Mouse (Mus musculus) spleen, adult 2 months (tissue): ENCODE results near the gene Ccdc167. TPM values are rescaled to one million over a fixed set of nuclear protein-coding genes. Genes with fewer than 3 reads are reported as not detected.
A peak's percentile ranks its signal among the peaks of the same experiment; 100 is the strongest.

Source experiments
- DNase-seq, 2 experiments: peaks; one replicate each; pipeline versions ENCODE4 v3.0.0 to v3.0.0-alpha.2; 2012 to 2021; ENCODE audit warnings: low spot score in 2 of 2, low read depth in 1 of 2
- H3K27ac ChIP-seq: fragments of 200-500 bp; 2 replicates; pipeline ENCODE4 v1.5.1; 2012; ENCODE audit warnings: low read length, inconsistent platforms; ENCODE audit not compliant: insufficient read depth
- H3K27me3 ChIP-seq: fragments of 200-500 bp; 2 replicates; pipeline ENCODE4 v1.6.1; 2012; ENCODE audit warnings: mild to moderate bottlenecking, moderate library complexity, low read length, inconsistent platforms; ENCODE audit not compliant: control insufficient read depth, insufficient read depth
- H3K36me3 ChIP-seq: fragments of 200-500 bp; 2 replicates; pipeline ENCODE4 v1.6.1; 2012; ENCODE audit warnings: mild to moderate bottlenecking, low read length, inconsistent platforms; ENCODE audit not compliant: control insufficient read depth, insufficient read depth
- H3K4me1 ChIP-seq: fragments of 200-500 bp; 2 replicates; pipeline ENCODE4 v1.6.1; 2011; ENCODE audit warnings: inconsistent platforms; ENCODE audit not compliant: control insufficient read depth, insufficient read depth, insufficient read length
- H3K4me3 ChIP-seq: fragments of 200-500 bp; 2 replicates; pipeline ENCODE4 v1.5.1; 2011; ENCODE audit warnings: mild to moderate bottlenecking, inconsistent platforms; ENCODE audit not compliant: insufficient read depth, insufficient read length; ENCODE audit errors: extremely low read depth
- CTCF ChIP-seq: fragments of 200-500 bp; IDR thresholded peaks from 2 replicates; pipeline ENCODE4 v1.5.1; 2011; ENCODE audit warnings: mild to moderate bottlenecking, inconsistent platforms; ENCODE audit not compliant: insufficient read depth, insufficient read length, insufficient replicate concordance; ENCODE audit errors: extremely low read depth
- POLR2A ChIP-seq: fragments of 200-500 bp; IDR thresholded peaks from 2 replicates; pipeline ENCODE4 v1.6.1; 2011; ENCODE audit warnings: low read depth, low read length, inconsistent platforms
- WGBS: fragments of 180-500 bp; shearing (Covaris S2); methylation state at CpG from one replicate; pipeline ENCODE4 v1.1.7; 2018; 5-methylcytosine and 5-hydroxymethylcytosine counted together
- polyA plus RNA-seq: library from polyadenylated mRNA; depleted of rRNA; stranded (reverse); fragments of >200 nt; gene quantifications from 2 replicates; pipeline ENCODE4 v1.2.3, GENCODE M21; 2012

Ccdc167 gene
- polyA plus RNA-seq, 1 experiment: 6.1 TPM

- Histone ChIP-seq H3K4me3 (no peak overlapping the region), H3K27me3 (no peaks in the 10 kb centered on the region), H3K4me1 (peaks cover 12% of the 10 kb centered on the region; the same call in 1 of the 2 replicates), H3K36me3 (no peaks in the 10 kb centered on the region), H3K27ac (no peak overlapping the region)
- no peak for DNase-seq
- 88% methylated on average over 19 of the region's 19 CpGs for WGBS
- TF ChIP-seq CTCF: no peak
- no peak for TF ChIP-seq POLR2A
Observed at GRCm38 (mm10) chr17:29711076-29711744, 5.6 kb downstream of the Ccdc167 start.

- TF ChIP-seq CTCF: no peak
- TF ChIP-seq POLR2A: no peak
- DNase-seq: no peak
- WGBS: 93% methylated on average over 11 of the region's 11 CpGs
- H3K4me3 ChIP-seq: no peak overlapping the region
- H3K36me3 ChIP-seq: no peaks in the 10 kb centered on the region
- H3K4me1 ChIP-seq: peaks cover 9% of the 10 kb centered on the region; the same call in 1 of the 2 replicates
- H3K27me3 ChIP-seq: no peaks in the 10 kb centered on the region
- no peak overlapping the region for H3K27ac ChIP-seq
Observed at GRCm38 (mm10) chr17:29710562-29711044, 6.2 kb downstream of the Ccdc167 start.

- Histone ChIP-seq H3K4me3 (no peak overlapping the region), H3K27me3 (no peaks in the 10 kb centered on the region), H3K4me1 (peaks cover 9% of the 10 kb centered on the region; the same call in 1 of the 2 replicates), H3K36me3 (peaks cover 5% of the 10 kb centered on the region), H3K27ac (no peak overlapping the region)
- no peak for TF ChIP-seq POLR2A
- no peak for TF ChIP-seq CTCF
- no peak for DNase-seq
- 74% methylated on average over 5 of the region's 5 CpGs for WGBS
Observed at GRCm38 (mm10) chr17:29708783-29709182, 8.1 kb downstream of the Ccdc167 start.

- WGBS: 94% methylated on average over 5 of the region's 5 CpGs
Observed at GRCm38 (mm10) chr17:29706981-29707545, 9.8 kb downstream of the Ccdc167 start.

GRCm38 (mm10) chr17:29705881-29706280 lies 11.0 kb downstream of the Ccdc167 start:
- no peaks in the 10 kb centered on the region for H3K4me1 ChIP-seq
- WGBS: 91% methylated on average over 5 of the region's 5 CpGs
- H3K27ac ChIP-seq: no peak overlapping the region
- H3K27me3 ChIP-seq: no peaks in the 10 kb centered on the region
- no peak for DNase-seq
- no peak for TF ChIP-seq POLR2A
- no peak for TF ChIP-seq CTCF
- no peak overlapping the region for H3K4me3 ChIP-seq
- peaks cover 19% of the 10 kb centered on the region for H3K36me3 ChIP-seq

More at GRCm38 (mm10) chr17:29706981-29707545, 9.8 kb downstream of the Ccdc167 start:
- no peak overlapping the region for H3K4me3 ChIP-seq
- H3K27me3 ChIP-seq: no peaks in the 10 kb centered on the region
- peaks cover 12% of the 10 kb centered on the region for H3K36me3 ChIP-seq
- no peak for DNase-seq
- peaks cover 6% of the 10 kb centered on the region; the same call in 1 of the 2 replicates for H3K4me1 ChIP-seq
- TF ChIP-seq CTCF: no peak
- no peak for TF ChIP-seq POLR2A
- no peak overlapping the region for H3K27ac ChIP-seq

- WGBS: 48% methylated on average over 3 of the region's 3 CpGs
- peak in 1 of 2 experiments; percentile 47 for DNase-seq
- H3K27me3 ChIP-seq: no peaks in the 10 kb centered on the region
- H3K36me3 ChIP-seq: peaks cover 26% of the 10 kb centered on the region
- H3K4me3 ChIP-seq: no peak overlapping the region
- H3K4me1 ChIP-seq: no peaks in the 10 kb centered on the region
- TF ChIP-seq POLR2A: no peak
- TF ChIP-seq CTCF: peak; percentile 85
- H3K27ac ChIP-seq: no peak overlapping the region
Observed at GRCm38 (mm10) chr17:29704781-29705180, 12.1 kb downstream of the Ccdc167 start.
